In the genomic region with DNA sequence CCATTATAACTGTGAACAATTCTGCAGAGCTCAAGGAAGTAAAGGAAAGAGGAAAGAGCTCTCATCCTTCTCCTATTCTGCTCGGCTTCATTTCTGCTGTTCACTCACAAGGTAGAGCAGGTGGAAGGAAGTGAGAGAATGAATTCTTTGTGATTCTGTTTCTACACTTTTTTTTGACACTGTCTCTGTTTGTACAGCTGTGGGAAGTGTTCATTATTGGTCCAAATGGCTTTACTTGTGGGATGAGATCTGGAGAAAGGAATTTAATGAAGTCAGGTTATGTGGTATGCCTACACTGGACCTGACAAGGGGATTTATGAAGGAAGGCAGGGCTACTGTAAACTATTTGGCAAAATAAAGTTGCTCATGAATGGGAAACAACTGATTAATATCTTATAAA, we compare ENCODE assay signal across 28 mouse cellular contexts. TPM values are rescaled to one million over a fixed set of nuclear protein-coding genes. Genes with fewer than 3 reads are reported as not detected.
"Had no signal": no experiment of that assay in that cellular context is flagged by ENCODE, and none has a peak within 500 bp of the region (broad histone marks: within the 10 kb centered on the region; RNA-seq: fewer than 3 reads in every experiment).

No protein-coding gene starts in this region.

- DNase-seq: kidney, adult 18-20 months; kidney, adult 9 months; kidney, postnatal 10 days; kidney, postnatal 36 days; layer of hippocampus, postnatal 36 days; liver, postnatal 0 days; lung, postnatal 14 days; retina, postnatal 1 day; right cerebral cortex, postnatal 25 days; spleen, adult 18-20 months; thymus, postnatal 25 days had no signal

- ATAC-seq: intestine, embryonic 16.5 days; liver, postnatal 0 days; midbrain, embryonic 15.5 days had no signal

- H3K4me2 ChIP-seq: limb, embryonic 15.5 days; liver, embryonic 11.5 days; lung, embryonic 15.5 days; midbrain, embryonic 12.5 days; midbrain, embryonic 15.5 days; neural tube, embryonic 13.5 days; stomach, embryonic 15.5 days had no signal

- H3K4me1 ChIP-seq: limb, embryonic 15.5 days; lung, embryonic 15.5 days; midbrain, embryonic 12.5 days; midbrain, embryonic 15.5 days; neural tube, embryonic 13.5 days; stomach, embryonic 15.5 days had no signal

- H3K27ac ChIP-seq: left cerebral cortex, adult 2 months; limb, embryonic 15.5 days; liver, embryonic 14.5 days; lung, embryonic 15.5 days; macrophage; midbrain, embryonic 12.5 days; midbrain, embryonic 15.5 days; neural tube, embryonic 13.5 days; stomach, embryonic 15.5 days had no signal

- H3K9ac ChIP-seq: limb, embryonic 15.5 days; liver, embryonic 14.5 days; liver, postnatal 0 days; lung, embryonic 15.5 days; midbrain, embryonic 12.5 days; midbrain, embryonic 15.5 days; neural tube, embryonic 13.5 days; stomach, embryonic 15.5 days had no signal

- H3K27me3 ChIP-seq: limb, embryonic 15.5 days; lung, embryonic 15.5 days; midbrain, embryonic 12.5 days; midbrain, embryonic 15.5 days; neural tube, embryonic 13.5 days; stomach, embryonic 15.5 days had no signal

- H3K36me3 ChIP-seq: limb, embryonic 15.5 days; lung, embryonic 15.5 days; midbrain, embryonic 12.5 days; midbrain, embryonic 15.5 days; neural tube, embryonic 13.5 days; stomach, embryonic 15.5 days had no signal

- H3K4me3 ChIP-seq: left cerebral cortex, adult 2 months; limb, embryonic 15.5 days; lung, embryonic 15.5 days; midbrain, embryonic 12.5 days; midbrain, embryonic 15.5 days; neural tube, embryonic 13.5 days; stomach, embryonic 15.5 days had no signal

- H3K9me3 ChIP-seq: limb, embryonic 15.5 days; lung, embryonic 15.5 days; midbrain, embryonic 12.5 days; midbrain, embryonic 15.5 days; neural tube, embryonic 13.5 days; stomach, embryonic 15.5 days had no signal

RNA-seq across cellular contexts. Expression of a gene that starts 23.9 kb away (rescaled TPM):
- total RNA-seq: layer of hippocampus, adult 8-10 months; layer of hippocampus, postnatal 10 days; layer of hippocampus, postnatal 36 days; left cerebral cortex, adult 2 months; left cerebral cortex, postnatal 25 days; neutrophil, adult 5-6 weeks had no signal
- polyA plus RNA-seq: limb, embryonic 11.5 days; limb, embryonic 15.5 days; liver, embryonic 11.5 days; liver, embryonic 14.5 days; lung, embryonic 15.5 days; midbrain, embryonic 12.5 days; midbrain, embryonic 15.5 days; neural tube, embryonic 13.5 days; thymus, postnatal 0 days had no signal

RNA-seq across cellular contexts. Expression of a gene that starts 52.7 kb away (rescaled TPM):
- total RNA-seq: layer of hippocampus, adult 8-10 months; layer of hippocampus, postnatal 10 days; layer of hippocampus, postnatal 36 days; left cerebral cortex, adult 2 months; left cerebral cortex, postnatal 25 days had no signal
- polyA plus RNA-seq: limb, embryonic 11.5 days; midbrain, embryonic 12.5 days; midbrain, embryonic 15.5 days; neural tube, embryonic 13.5 days had no signal
